Mouse (Mus musculus) limb, embryonic 12.5 days (tissue): ENCODE results near the gene Tpbpb. TPM values are rescaled to one million over a fixed set of nuclear protein-coding genes. Genes with fewer than 3 reads are reported as not detected.

Experiments
- polyA plus RNA-seq: library from polyadenylated mRNA; unstranded; fragments of >200 nt; fragmentation: Nextera tagmentation; extraction: Ambion mirVana; gene quantifications from 2 replicates; pipeline ENCODE4 v1.2.1, GENCODE M21; 2016

The Tpbpb gene
- polyA plus RNA-seq, 1 experiment from 2014 or later = not detected

Other genes with a start within 250 kb of the Tpbpb start
- gene BC051665, start 118.5 kb downstream of the Tpbpb start, polyA plus RNA-seq = not detected in 2 replicates
- gene Ctsll3, start 102.0 kb downstream of the Tpbpb start, polyA plus RNA-seq = not detected in 2 replicates
- not detected in 2 replicates for gene 4930486L24Rik, start 40.4 kb downstream of the Tpbpb start, polyA plus RNA-seq
- gene Gm49392, start 8.0 kb downstream of the Tpbpb start, polyA plus RNA-seq = 0.18 TPM in 1 of 2 replicates, not detected in the other
- gene Ctla2b, start 7.4 kb downstream of the Tpbpb start, polyA plus RNA-seq = 1.6 and 2.1 TPM in 2 replicates
- gene Gm49393, start 30.7 kb upstream of the Tpbpb start, polyA plus RNA-seq = not detected in 2 replicates
- 1.3 and 1.4 TPM in 2 replicates for gene Gm49391, start 31.7 kb upstream of the Tpbpb start, polyA plus RNA-seq
- gene Ctla2a, start 31.7 kb upstream of the Tpbpb start, polyA plus RNA-seq = 15.8 and 19.0 TPM in 2 replicates
- not detected in 2 replicates for gene Tpbpa, start 37.1 kb upstream of the Tpbpb start, polyA plus RNA-seq
- not detected in 2 replicates for gene Ctsj, start 101.1 kb upstream of the Tpbpb start, polyA plus RNA-seq
- gene Ctsq, start 135.8 kb upstream of the Tpbpb start, polyA plus RNA-seq = not detected in 2 replicates